Mouse (Mus musculus) layer of hippocampus, adult 2 months (tissue): Measurements from ENCODE around the gene Tbc1d16. TPM values are rescaled to one million over a fixed set of nuclear protein-coding genes. Genes with fewer than 3 reads are reported as not detected.
"Not testable (repeated sequence)": the region's sequence is repeated elsewhere in the genome, so short reads cannot be mapped to it uniquely, and the experiment has no call there.

Source experiments
- DNase-seq, 2 experiments: peaks; one replicate each; pipeline ENCODE4 v3.0.0; 2022; ENCODE audit warnings: low spot score in 2 of 2
- H3K27ac ChIP-seq: fragments of 200-600 bp; 2 replicates; pipeline ENCODE4 v1.8.1; 2022
- H3K4me3 ChIP-seq: fragments of 200-600 bp; 2 replicates; pipeline ENCODE4 v1.8.1; 2022; ENCODE audit warnings: mild to moderate bottlenecking
- CTCF ChIP-seq: fragments of 200-600 bp; conservative IDR thresholded peaks from 2 replicates; pipeline ENCODE4 v1.8.1; 2022; ENCODE audit warnings: antibody characterized with exemption, mild to moderate bottlenecking, moderate library complexity
- total RNA-seq, 2 experiments: library from RNA; stranded (reverse); gene quantifications; 2 replicates each; pipeline ENCODE4 v1.2.3; 2021

Gene Tbc1d16
- total RNA-seq, 2 experiments from 2014 or later = 44.0 to 44.1 TPM

DNA sequence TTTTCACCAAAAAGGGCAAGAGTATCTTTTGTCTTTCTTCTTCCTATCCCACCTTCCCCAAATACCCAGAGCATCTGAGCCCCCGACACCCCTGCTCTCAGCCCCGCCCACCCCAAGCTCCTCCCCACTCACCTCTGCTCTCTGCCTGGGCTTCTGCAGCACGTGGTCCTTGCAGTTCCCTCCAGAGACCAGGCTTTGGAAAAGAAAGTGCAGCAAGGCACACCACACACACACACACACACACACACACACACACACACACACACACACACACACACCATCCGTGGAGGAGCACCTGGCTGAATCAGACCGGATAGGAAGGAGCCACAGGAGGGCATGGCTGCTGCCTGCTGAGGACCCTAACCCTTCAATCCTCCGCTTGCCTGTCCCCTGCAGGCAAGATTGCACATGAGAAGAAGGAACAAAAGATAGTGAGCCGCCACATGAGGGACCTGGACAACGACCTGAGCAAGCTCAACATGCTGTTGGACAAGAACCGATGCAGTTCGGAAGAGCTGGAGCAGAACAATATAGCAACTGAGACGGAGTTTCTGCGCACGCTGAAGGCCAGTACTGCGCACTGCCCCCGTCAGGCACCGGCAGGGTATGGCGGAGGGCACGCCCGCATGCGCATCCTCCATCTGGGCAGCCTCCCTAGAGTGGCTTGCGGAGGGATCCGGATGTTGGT lies 24.7 kb upstream of the Tbc1d16 start:
- no peak overlapping the region; the same call in 1 of the 2 replicates for H3K4me3 ChIP-seq
- no peak overlapping the region for H3K27ac ChIP-seq
- TF ChIP-seq CTCF = peak; percentile 78
- no peak for DNase-seq

DNA sequence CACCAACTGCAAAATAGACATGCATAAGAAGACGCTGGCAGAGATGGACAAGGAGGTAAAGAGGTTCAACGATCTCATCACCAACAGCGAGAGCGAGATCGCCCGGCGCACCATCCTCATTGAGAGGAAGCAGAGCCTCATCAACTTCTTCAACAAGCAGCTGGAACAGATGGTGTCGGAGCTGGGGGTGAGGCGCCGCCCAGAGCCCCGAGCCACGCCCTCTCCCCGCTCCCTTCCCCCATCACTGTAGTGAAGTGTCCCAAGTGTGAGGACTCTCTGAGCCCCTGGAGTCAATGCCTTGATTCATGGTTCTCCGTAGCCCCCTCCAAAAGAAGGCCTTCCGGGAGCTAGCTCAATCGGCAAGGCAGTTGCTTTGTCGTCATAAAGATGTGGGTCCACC lies 22.7 kb upstream of the Tbc1d16 start:
- DNase-seq = no peak
- TF ChIP-seq CTCF = no peak
- no peak overlapping the region for H3K4me3 ChIP-seq
- no peak overlapping the region for H3K27ac ChIP-seq

DNA sequence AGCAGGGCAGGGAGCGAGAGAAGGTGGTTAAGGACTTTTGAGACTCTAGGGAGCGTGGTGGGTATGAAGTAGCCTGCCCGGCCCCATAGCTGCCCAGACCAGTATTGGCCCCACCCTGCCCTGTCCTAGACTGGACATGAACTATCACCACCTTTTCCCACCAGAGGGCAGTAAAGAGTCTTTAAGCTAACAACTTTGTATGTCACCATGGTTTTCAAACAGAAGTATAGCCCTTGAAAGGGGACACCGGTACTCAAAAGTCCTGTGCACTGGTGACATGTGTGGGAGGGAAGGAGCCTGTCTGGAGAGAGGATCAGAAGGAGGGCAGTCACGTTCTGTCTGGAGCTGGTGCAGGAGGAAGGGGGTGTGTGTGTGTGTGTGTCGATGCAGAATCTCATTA lies 20.7 kb upstream of the Tbc1d16 start:
- Histone ChIP-seq H3K4me3 (no peak overlapping the region), H3K27ac (no peak overlapping the region)
- peak in 1 of 2 experiments; percentile 65 for DNase-seq
- peak; percentile 80 for TF ChIP-seq CTCF

- TF ChIP-seq CTCF = 0 out of 2 replicates have a peak, but pooled peaks have one; percentile 6
Measured at GRCm38 (mm10) chr11:119245543-119245942, 17.2 kb upstream of the Tbc1d16 start.

GRCm38 (mm10) chr11:119239480-119239879 lies 11.2 kb upstream of the Tbc1d16 start:
- DNase-seq = no peak
- Histone ChIP-seq H3K4me3 (no peak overlapping the region), H3K27ac (no peak overlapping the region)
- no peak for TF ChIP-seq CTCF

More at GRCm38 (mm10) chr11:119245543-119245942, 17.2 kb upstream of the Tbc1d16 start:
- H3K4me3 ChIP-seq, DNase-seq, H3K27ac ChIP-seq: not testable (repeated sequence)

DNA sequence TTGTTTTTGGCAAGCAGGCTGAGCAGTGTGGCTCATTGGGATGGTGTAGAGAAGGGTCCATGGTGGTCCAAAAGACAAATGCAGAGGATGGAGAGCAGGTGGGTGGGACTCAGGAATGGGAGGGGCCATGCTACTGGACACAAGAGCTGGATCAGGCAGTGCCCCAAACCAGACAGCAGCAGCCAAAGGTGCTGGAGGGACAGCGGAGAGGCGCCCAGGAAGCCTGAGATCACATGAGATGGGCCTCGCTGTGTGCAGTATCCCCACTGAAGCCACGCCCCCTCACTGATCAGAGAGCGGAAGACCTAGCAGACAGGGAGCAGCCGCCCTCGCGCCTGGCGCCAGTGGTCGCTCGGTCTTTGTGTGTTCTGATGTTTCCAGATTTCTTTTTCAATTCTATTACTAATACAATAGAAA lies 10.0 kb upstream of the Tbc1d16 start:
- peak overlapping the region; percentile 30 for H3K4me3 ChIP-seq
- H3K27ac ChIP-seq = no peak overlapping the region
- DNase-seq = no peak
- TF ChIP-seq CTCF = no peak

DNA sequence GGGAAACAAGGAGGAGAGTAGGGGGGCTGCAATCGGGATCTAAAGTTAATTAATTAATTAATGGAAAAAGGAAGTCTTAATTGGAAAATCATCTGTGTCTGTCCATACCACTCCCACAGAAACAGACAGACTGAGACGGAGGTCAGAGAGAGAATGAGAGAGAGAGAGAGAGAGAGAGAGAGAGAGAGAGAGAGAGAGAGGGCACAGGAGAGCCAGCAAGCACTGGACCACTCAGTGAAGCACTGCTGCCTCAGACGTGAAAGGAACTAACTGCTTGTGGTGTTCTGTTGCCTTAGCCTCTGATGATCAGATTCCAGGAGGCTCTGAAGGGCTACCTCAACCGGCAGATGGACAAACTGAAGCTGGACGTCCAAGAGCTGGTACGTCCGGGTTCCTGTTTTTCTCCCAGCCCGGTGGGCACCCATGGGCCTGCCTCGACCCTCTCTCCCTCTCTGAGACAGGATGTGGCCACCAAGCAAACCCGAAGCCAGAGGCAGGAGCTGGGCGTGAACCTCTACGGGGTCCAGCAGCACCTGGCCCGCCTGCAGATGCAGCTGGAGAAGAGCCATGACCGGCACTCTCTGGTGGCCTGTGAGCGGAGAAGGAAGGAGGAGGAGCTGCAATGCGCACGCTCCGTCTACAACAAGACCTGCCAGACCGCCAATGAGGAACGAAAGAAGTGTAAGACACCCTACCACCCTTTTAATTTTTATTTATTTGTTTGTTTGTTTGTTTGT lies 9.4 kb upstream of the Tbc1d16 start:
- DNase-seq = no peak
- TF ChIP-seq CTCF = no peak
- Histone ChIP-seq H3K27ac (no peak overlapping the region; the same call in 1 of the 2 replicates), H3K4me3 (peak overlapping the region; percentile 30)

GRCm38 (mm10) chr11:119237007-119237406 lies 8.7 kb upstream of the Tbc1d16 start:
- DNase-seq = no peak
- no peak for TF ChIP-seq CTCF
- Histone ChIP-seq H3K27ac (no peak overlapping the region), H3K4me3 (no peak overlapping the region)

GRCm38 (mm10) chr11:119236354-119236753 lies 8.1 kb upstream of the Tbc1d16 start:
- H3K27ac ChIP-seq = no peak overlapping the region
- no peak for TF ChIP-seq CTCF
- H3K4me3 ChIP-seq = no peak overlapping the region
- no peak for DNase-seq

GRCm38 (mm10) chr11:119235596-119235995 lies 7.3 kb upstream of the Tbc1d16 start:
- Histone ChIP-seq H3K4me3 (no peak overlapping the region), H3K27ac (no peak overlapping the region)
- peak; percentile 77 for TF ChIP-seq CTCF
- DNase-seq = peak in 1 of 2 experiments; percentile 53

DNA sequence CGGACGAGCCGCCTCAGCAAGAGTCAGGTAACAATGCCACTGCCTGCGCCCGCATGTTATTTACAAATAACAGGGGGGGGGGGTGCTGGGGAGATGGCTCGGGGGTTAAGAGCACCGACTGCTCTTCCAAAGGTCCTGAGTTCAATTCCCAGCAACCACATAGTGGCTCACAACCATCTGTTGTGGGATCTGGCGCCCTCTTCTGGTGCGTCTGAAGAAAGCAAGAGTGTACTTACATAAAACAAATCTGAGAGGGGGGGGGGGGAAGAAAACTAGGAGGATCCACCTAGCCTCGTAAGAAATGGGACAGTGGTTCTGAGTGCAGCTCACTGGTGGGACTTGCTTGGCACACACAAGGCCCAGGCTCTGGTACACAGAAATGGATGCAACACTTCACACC lies 6.5 kb upstream of the Tbc1d16 start:
- Histone ChIP-seq H3K4me3 (no peak overlapping the region), H3K27ac (no peak overlapping the region)
- TF ChIP-seq CTCF = peak; percentile 42
- DNase-seq = no peak

DNA sequence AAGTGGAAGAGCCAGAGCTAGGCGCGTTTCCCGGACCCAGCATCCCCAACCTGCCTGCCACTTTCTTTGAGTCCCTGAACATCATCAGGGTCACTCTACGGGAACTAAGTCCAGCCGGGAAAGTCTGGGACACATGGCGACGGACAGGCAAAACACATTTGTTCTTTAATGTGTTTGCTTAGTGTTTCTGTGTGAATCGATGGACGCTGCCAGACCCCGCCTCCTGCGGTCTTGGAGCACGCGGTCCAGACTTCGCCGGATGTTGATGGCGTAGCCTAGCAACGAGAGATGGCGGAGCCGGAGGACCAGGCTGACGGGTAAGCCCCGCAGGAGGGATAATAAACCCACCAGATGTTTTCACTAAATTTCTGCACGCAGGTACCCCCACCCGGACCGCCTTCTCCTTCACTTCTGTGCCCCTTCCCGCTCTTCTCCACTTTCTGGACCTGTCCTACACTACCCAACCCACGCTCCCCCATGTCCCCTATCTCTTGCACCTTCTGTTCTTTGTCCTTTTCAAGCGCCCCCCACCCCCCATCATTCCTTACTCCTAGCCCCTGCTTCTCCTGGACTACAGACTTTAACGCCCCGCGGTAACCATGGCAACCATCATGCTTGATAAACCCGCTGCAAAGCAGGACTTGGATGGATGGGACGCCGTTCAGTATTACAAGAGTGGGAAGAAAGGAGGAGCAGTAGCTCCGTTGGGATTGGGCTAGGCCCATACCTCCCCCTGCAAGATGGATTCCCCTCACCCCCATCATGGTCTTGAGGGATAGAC lies 737 bp upstream of the Tbc1d16 start:
- H3K27ac ChIP-seq = peak overlapping the region; percentile 85; the same call in 1 of the 2 replicates

DNA sequence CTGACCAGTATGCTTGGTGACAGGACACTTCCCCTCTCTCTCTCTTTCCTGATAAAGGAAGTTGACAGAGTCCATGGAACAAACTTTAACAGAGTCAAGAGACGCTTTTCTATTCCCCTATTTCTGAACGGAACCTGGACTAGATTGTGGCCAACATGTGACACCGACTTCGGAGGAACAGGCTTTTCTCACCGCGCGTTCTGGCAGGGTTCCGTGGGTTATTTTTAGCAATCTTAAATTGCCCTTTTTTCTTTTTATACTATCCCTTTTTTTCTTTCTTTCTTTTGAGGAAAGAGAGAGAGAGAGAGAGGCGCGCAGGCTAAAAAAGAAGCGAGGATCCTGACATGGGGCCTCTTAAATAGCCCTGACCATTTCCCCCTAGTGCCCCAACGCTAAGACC lies 708 bp downstream of the Tbc1d16 start:
- peak overlapping the region; percentile 89 for H3K4me3 ChIP-seq
- TF ChIP-seq CTCF = no peak
- H3K27ac ChIP-seq = peak overlapping the region; percentile 85
- DNase-seq = no peak

More for the DNA sequence above, 737 bp upstream of the Tbc1d16 start:
- DNase-seq = peak; percentile 60 to 71
- no peak for TF ChIP-seq CTCF
- peak overlapping the region; percentile 89 for H3K4me3 ChIP-seq
